Mouse (Mus musculus): ENCODE data around the gene Angptl6.

Angptl6 gene

DNA sequence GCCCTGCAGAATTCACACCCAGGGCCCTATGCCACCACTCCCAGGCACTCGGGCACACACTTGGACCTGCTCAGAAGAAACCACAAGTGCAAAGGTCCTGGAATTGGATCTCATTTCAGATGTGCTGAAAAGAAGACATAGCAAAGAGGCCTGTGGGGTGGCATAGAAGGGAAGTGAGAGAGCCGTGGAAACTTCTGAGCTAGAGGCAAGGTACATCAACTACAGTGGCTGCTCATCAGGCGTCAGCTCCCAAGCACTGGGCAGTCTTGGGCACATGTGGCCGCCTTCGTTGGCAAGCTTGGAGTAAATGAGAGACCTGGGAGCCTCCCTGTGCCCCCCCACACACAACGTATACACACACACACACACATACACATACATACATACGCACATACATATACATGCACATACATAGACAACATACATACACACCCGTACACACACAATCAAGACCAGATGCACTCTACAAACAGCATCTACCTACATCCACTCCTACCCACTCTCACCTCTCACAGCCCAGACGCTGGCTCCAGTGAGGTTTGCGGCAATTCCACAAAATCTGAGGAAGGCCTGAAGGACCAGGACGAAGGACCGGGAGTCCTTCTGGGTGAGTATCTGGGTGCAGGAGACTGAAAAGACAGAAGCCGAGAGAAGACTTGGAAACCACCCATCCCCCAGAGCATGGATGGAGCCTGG lies at the start of gene Angptl6:
Gene Angptl6 (minus strand): TSS at position 631 of the 696 bp plus-strand sequence.
- DNase-seq (ENCODE audit: extremely low read depth, insufficient read length, low spot score), result no peak

DNA sequence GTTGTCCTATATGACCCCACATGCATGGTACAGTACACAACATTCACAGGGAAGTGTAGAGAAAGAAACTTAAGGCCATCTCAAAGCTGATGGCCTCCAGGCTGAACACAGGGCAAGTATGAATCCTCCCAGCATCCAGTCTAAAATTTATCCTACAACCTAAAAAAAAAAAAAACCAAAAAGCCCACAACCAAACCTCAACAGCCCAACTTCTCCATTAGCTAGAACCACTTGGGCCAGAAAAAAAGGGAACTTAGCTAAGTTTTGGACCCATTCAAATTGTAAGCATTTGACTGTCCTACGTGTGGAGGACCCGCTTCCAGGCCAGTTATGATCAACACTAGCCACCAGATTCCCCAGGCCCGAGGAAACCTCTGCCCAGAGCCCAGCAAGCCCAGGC lies 43.7 kb upstream of the Angptl6 start:
- no peak for DNase-seq (ENCODE audit: extremely low read depth, insufficient read length, low spot score)

DNA sequence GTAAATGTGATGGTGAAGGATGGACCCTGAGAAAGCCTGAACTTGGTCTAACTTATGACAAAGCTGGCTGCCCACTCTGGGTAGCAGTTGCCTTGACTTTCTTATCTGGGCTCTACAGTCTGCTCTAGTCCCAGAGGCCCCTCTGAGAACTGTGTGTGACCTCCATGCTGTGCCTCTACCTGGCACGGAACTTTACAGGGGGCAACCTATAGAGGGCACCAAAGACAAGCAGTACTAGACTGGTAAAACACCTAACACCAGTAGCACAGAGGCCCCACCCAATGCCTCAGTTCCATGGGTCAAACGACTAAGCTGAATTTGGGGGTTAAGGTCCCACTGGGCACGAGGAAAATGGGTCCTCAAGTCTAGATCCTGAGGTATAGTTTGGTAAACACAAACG lies 36.6 kb upstream of the Angptl6 start:
- DNase-seq (ENCODE audit: extremely low read depth, insufficient read length, low spot score), result no peak

DNA sequence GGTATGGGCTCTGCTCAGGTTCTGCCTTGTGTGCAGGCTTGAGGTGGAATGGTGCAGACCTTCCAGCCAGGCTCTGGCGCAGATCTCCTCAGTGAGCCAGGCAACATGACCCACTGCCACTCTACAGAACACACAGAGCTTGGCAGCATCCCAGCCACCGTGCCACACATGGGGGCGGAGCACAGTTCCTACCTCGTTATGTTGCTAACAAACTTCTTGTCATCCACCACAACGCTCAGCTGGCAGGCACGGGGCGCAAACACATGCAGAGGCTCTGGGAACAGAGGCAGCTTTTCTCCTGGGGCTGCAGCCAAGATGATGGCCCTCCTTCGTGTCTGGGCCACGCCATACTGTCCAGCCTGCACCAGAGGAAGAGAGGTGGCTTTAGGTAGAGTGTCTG lies 30.4 kb upstream of the Angptl6 start:
- no peak for DNase-seq (ENCODE audit: extremely low read depth, insufficient read length, low spot score)

DNA sequence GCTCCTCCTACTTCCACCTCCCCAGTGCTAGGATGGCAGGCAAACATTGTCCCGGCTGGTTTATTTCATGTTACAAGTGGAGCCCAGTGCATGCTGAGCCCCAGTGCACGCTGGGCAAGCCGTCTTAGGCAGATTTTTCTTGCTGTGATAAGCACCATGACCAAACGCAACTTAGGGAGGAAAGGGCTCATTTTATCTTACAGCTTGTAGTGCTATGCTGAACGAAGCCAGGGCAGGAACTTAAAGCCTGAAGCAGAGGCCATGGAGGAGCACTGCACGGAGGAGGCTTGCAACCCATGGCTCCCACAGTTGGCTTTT lies 22.6 kb upstream of the Angptl6 start:
- no peak for DNase-seq (ENCODE audit: extremely low read depth, insufficient read length, low spot score)

DNA sequence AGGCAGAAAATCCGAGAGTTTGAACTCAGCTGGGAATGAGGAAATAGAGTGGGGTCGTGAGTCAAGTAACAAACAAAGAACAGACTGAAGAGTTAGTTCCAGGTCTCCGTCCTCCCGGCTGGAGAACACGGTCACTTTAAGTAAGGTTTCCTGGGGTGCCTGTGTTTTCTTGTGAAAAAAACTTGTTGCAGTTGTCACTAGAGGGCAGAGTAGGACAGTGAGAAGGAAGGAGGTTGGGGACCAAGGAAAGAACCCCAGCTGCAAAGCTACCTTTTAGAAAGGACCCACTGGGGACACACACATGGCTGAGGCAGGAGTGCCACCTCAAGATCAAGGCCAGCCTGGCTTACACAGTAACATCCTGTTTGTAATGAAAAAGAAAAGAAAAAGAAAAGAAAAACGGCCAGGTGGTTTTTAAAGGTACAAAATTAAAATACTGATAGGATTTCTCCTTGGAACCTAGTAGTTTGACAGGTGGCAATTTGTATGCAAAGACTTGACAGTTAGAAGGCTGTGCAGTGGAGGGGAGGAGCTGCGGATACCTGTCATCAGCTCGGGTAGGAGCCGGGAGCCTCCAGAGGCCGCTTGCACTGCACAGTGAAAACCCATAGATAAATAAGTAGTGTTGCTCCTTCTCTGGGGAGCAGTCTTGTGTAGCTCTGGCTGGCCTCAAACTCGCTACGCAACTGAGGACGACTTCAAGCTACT lies 22.1 kb upstream of the Angptl6 start:
- no peak for DNase-seq (ENCODE audit: extremely low read depth, insufficient read length, low spot score)

DNA sequence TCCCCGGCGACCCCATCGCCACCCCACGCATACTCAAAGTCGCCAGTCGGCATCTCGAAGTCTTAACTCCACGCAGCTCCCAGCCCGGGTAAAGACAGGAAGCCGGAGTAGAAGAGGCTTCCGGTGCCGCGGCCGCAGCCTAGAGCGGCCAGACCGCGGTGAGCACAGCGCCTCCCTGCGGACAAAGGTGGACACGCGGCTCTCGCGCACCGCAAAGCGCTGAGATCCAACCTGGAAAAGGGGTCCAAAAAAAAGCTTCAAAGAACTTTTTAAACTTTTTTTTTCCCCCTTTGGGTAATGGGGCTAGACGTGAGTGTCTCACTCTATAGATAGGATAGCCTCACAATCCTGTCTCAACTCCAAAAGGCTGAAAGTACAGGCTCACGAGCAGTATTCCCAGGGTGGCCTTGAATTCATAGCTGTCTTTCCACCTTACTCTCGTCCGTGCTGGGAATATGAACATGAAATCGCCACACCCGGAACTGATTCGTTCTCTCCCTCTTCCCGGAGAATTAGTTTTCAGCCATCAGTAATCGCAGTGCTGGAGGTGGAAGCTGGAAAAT lies 19.1 kb upstream of the Angptl6 start, which contains the start of gene Eif3g:
Gene Eif3g (minus strand): TSS at position 113 of the 563 bp plus-strand sequence.
- DNase-seq (ENCODE audit: extremely low read depth, insufficient read length, low spot score), result peak; percentile 85

DNA sequence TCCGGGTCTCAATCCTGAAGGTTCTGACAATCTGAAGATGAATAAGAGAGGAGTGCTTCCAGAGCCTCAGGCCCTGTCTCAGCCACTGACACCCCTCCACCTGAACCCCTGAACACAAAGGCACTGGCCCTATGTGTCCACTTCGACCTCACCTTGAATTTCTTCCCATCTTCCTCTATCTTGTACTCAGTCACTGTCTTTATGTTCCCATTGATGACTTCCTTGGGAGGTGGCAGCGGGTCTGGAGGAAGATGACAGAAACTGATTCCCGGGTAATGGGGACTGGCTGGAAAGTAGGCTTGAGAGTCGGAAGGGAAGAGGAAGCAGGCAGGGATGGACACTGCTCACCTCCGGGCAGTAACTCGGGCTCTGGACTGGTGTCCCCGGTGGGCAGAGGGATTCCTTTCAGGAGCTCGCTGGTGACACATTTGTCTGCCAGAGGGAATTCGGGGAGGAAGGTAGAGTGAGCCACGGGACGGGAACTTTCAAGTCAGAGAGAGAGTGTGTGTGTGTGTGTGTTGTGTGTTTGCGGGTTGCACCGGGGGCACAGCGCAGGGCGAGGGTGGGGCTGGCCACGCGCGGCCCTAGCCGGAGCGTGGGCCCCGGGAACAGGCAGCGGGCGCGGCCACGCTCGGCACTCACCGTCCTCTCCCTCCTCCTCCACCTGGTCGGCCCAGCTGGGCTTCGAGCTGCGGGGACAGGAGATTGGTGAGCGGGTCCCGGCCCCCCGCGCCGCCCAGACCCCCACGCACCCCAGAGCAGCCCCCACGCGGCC lies 18.4 kb upstream of the Angptl6 start:
- no peak for DNase-seq (ENCODE audit: extremely low read depth, insufficient read length, low spot score)

DNA sequence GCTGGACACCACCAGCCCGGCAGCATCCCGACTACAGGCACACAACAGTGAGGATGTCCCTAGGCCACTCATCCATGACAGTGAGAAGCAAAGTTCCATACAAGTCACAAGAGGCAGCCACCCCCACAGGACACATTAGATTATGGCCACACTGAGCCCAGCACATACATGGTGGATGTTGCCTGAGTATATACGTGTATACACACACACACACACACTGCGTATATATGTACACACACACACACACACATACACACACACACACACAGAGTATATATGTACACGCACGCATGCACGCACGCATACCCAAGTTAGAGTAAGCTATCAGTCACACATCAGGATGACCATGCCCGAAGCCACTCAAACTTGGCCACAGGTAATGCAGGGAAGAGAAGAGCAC lies 15.9 kb upstream of the Angptl6 start:
- DNase-seq (ENCODE audit: extremely low read depth, insufficient read length, low spot score), result no peak

DNA sequence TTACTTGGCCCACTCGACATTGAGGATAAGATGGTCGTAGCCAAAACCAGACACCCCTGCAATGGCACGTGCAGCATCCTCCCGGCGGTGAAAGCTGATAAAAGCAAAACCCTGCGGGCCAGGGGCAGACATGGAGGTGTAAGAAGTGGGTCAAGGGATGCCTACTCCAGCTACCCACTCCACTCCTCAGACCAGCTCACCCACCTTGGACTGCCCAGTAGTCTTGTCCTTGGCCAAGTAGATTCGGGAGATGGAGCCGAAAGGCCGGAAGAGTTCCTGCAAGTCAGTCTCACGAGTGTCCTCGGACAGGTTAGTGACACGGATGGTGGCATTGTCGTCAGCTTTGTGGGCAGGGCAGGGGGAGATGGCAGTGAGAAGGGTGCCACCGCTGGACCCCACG lies 15.1 kb upstream of the Angptl6 start:
- no peak for DNase-seq (ENCODE audit: extremely low read depth, insufficient read length, low spot score)

DNA sequence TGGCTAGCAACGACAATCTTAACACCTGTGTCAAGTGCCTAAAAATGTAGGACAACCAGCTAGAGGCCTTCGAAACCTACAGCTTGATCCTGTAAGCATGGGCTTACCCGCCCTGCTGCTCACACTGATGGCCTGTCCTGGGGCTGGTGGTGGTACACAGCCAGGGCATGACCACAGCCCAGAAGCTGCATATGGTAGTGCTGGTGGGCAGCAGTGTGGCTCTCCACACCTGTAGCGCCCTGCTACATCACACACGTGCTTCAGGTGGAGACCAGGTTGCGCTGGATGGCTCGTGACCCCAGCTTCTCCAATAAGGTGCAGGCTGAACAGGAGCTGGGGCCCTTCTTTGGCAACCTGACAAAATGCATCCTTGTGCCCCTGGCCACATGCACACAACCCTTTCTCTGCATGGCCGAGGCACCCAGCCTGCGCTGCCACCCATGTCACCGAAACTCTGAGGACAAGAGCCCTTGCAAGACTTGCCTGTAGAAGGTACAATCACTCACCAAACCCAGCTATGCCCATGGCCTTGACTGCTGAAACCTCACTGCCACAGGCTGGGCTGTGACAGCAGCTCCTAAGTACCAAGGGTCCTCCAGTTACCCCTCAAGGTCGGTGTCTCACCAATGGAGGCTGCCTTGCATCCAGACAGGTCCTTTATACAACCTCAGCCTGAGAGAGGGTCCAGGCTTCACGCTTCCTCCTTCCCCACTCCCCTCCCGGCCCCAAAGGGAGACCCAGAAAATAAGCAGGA lies 14.2 kb upstream of the Angptl6 start:
- DNase-seq (ENCODE audit: extremely low read depth, insufficient read length, low spot score), result no peak

DNA sequence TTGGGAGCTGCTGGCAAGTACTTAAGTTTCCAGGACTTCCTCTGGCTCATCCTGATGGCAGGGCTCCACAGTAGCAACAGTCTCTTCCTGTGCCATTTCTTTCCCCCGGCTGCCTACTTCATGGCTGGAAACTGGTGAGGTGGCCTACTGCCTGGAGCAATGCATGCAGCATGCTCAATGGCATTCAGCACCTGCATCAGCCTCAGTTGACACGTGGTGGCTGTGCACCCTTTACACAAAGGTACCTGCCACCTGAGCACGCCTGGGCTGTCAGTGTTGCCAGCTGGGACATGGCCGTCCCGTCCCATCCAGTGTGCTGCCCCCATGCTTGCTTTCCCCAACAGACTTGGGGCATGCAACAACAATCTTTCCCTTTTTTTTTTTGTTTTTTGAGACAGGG lies 13.5 kb upstream of the Angptl6 start:
- no peak for DNase-seq (ENCODE audit: extremely low read depth, insufficient read length, low spot score)

DNA sequence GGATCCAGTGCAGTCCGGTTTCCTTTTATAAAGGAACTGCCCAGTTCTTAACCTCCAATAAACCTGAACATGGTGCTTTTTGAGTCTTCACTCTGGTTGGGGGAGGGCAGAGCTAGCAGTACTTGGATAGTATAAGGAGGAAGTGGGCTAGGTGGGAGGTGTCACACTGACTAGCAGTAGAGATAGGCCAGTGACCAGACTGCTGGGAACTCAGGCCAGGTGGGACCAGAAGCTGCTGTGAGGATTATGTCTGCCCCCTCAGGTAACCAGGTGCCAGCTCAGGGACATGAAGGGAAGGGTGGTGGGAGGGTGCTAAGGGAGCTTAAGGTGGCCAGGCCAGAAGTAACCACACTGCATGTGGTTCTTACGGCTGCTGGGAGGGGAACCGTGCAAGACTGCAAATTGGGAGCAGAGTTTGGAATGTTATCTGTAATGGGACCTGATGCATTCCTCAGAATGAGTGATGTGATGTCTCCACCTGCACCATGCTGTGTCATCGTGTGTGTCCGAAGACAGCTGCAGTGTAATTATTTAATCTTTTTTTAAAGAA lies 12.7 kb upstream of the Angptl6 start:
- peak; percentile 32 for DNase-seq (ENCODE audit: extremely low read depth, insufficient read length, low spot score)

DNA sequence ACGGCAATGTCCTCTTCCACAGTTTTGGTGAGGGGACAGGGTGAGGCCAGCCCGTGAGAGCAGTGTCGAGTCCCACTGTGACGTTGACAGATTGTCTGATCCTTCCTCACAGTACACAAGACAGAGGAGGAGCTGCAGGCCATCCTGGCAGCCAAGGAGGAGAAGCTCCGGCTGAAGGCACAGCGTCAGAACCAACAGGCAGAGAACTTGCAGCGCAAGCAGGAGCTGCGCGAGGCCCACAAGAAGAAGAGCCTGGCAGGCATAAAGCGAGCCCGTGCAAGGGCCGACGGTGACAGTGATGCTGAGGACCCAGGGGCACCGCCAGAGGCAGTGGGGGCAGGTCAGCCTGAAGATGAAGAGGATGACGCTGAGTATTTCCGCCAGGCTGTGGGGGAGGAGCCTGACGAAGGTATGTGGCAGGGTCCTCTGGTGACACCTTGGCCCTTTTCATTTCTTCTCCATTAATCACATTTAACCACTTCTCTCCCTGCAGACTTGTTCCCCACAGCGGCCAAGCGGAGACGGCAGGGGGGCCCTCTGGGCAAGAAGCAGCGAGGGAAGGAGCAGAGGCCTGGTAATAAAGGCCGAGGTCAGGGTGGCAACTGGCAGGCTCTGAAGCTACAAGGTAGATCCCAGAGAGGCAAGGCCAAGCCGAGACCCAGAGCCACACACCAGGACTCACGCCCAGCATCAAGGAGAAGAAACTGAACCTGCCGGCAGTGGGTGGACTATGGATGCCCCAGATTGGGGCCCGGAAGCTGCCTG lies 12.0 kb upstream of the Angptl6 start:
- no peak for DNase-seq (ENCODE audit: extremely low read depth, insufficient read length, low spot score)

DNA sequence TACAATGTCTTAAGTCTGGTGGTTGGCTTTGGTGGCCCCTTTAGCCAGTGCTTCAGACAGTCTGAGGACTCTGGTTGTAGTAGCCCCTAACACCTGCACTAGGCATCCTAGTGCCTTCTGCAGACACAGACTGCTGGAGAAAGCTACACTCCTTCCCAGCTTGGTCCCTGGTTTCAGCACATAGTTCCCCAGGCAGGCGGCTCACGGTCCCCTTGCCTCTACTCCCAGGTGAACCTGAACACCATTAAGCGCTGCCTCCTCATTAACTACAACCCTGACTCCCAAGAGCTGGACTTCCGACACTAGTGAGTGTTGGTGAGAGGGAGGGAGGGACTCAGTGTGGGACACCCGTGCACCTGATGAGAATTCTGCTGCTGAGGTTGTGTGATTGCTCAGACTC lies 10.9 kb upstream of the Angptl6 start:
- no peak for DNase-seq (ENCODE audit: extremely low read depth, insufficient read length, low spot score)

DNA sequence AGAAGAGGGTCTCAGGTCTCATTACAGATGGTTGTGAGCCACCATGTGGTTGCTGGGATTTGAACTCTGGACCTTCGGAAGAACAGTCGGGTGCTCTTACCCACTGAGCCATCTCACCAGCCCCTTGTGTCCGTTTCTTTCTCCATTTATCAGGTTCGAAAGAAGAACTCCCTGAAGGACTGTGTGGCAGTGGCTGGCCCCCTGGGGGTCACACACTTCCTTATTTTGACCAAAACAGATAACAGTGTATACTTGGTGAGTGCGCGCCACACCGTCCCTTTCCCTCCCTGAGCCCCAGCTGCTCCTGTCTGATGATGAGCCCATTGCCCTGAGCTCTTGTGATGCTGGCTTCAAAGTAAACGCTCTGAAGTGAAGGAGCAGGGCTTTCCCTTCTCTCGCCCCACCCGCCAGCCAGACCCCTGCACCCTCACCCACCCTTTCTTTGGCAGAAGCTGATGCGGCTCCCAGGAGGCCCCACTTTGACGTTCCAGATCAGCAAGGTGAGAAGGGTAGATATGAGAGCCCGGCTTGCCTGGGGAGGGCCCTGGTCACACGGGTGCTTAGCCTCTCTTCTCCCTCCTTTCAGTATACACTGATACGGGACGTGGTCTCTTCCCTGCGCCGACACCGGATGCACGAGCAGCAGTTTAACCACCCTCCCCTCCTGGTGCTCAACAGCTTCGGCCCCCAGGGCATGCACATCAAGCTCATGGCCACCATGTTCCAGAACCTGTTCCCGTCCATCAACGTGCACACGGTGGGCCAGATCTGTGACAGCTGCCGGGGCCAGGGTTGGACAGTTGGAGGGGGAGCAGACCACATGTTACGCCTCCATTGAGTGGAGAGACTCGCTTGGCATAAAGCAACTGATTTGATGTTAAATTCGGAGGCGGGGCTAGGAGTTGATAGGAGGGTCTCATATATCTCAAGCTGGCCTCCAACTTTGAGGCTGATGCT lies 9.9 kb upstream of the Angptl6 start:
- no peak for DNase-seq (ENCODE audit: extremely low read depth, insufficient read length, low spot score)

DNA sequence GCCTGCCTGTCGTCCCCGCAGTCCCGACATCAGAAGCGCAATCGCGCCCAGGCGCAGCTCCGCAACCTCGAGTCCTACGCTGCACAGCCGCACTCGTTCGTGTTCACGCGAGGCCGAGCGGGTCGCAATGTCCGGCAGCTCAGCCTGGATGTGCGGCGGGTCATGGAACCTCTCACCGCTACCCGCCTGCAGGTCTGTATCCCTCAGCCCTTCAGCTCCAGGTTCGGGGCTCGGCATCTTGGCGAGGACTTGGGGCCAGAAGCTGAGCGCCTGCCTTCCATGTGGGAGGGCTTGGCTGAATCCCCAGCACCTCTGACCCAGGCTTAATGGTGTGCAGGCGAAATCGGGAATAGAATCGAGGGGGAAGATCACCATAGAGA lies 8.8 kb upstream of the Angptl6 start:
- no peak for DNase-seq (ENCODE audit: extremely low read depth, insufficient read length, low spot score)

DNA sequence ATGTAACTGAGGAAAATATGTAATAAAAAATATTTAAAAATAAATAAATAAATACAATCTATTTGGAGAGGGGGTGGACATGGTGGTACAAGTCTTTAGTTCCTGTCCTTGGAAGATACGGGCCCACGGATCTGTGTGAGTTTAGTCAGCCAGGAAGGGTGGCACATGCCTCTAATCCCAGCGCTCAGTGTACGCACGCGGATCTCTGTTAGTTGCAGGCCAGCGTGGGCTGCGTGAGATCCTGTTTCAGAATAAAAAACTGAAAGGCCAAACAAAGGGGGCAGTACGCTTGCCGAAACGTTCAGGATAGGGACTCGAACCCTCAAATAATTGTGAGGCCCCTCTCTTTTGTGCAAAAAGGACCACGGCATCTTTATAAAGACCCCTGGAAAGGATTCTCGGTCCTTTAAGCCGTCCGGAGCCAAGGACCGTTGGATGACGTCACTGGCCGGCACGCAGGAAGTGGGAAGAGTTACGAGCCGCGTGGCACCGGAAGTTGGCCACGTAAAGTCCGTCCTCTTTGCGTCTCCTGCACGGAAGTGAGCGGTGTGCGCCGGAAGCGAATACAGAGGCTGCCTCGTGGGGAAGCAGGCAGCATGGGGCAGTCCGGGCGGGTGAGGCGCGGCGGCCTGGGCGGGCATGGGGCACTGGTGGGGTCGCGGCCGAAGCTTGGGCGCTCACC lies 8.3 kb upstream of the Angptl6 start, which contains the start of gene Ppan:
Gene Ppan (plus strand): TSS at position 472 of the 682 bp plus-strand sequence.
- peak; percentile 89 for DNase-seq (ENCODE audit: extremely low read depth, insufficient read length, low spot score)
